Mouse (Mus musculus): ENCODE measurements around the gene Tnrc6c.

- TF ChIP-seq POLR2A (IDR thresholded peaks at IDR 0.05; ENCODE audit: extremely low read depth, insufficient read depth, low read length): no peak
- TF ChIP-seq CTCF (IDR thresholded peaks at IDR 0.05; ENCODE audit: low read depth, low read length): no peak
These were observed 25.7 kb upstream of the Tnrc6c start for GRCm38 (mm10) chr11:117628312-117628779.
